Mouse (Mus musculus): ENCODE data around the gene Adgrf3. TPM values are rescaled to one million over a fixed set of nuclear protein-coding genes. Genes with fewer than 3 reads are reported as not detected.

Gene Adgrf3
- total and polyA plus RNA-seq, 3 experiments, result 1.0 to 2.3 (median 2.2) TPM

- in situ Hi-C loops (cut with MboI; ENCODE audit: low pct_ligation_motif_present, low pct_unique_long_range_greater_than_20kb, low sequenced_read_pairs), result no loop called here
- Histone ChIP-seq H3K27me3 (replicated peaks) (no peaks in the 10 kb centered on the region), H3K27ac (ENCODE audit: insufficient read depth, low read depth) (no peak overlapping the region)
Measured at GRCm38 (mm10) chr5:30235641-30236126, 30.2 kb upstream of the Adgrf3 start.

GRCm38 (mm10) chr5:30233979-30234378 is 28.5 kb upstream of the Adgrf3 start:
- H3K4me1 ChIP-seq (ENCODE audit: control insufficient read depth in 1 of 2, insufficient read depth in 2 of 2), result peaks cover 7 to 45% of the 10 kb centered on the region in 2 experiments; a peak in 3 of 4 replicates
- peak overlapping the region; percentile 54 for H3K9ac ChIP-seq (ENCODE audit: insufficient read depth, low read depth)
- H3K36me3 ChIP-seq (replicated peaks in 1 of 2; ENCODE audit: control insufficient read depth in 1 of 2, insufficient read depth in 1 of 2, low read length in 1 of 2), result peaks cover 0 to 19% of the 10 kb centered on the region in 2 experiments
- TF ChIP-seq MXI1 (IDR thresholded peaks at IDR 0.05; ENCODE audit: low read depth, low read length), result 0 out of 2 replicates have a peak, but pooled peaks have one; percentile 16
- no peak for TF ChIP-seq KAT2A (IDR thresholded peaks at IDR 0.05; ENCODE audit: insufficient replicate concordance, low read length)
- no peak for TF ChIP-seq MAZ (IDR thresholded peaks at IDR 0.05; ENCODE audit: low read depth, low read length)
- no peak for TF ChIP-seq ZKSCAN1 (IDR thresholded peaks at IDR 0.05; ENCODE audit: borderline replicate concordance, low read depth, low read length)
- TF ChIP-seq E2F4 (IDR thresholded peaks at IDR 0.05; ENCODE audit: insufficient replicate concordance, low read depth, low read length), result no peak
- H3K79me2 ChIP-seq (replicated peaks; ENCODE audit: control insufficient read depth, extremely low read depth, insufficient read depth, poor library complexity, severe bottlenecking), result peaks cover 54% of the 10 kb centered on the region
- peak overlapping the region; percentile 87 for H3K4me2 ChIP-seq (ENCODE audit: insufficient read depth, low read depth, poor library complexity, severe bottlenecking)
- H3K27me3 ChIP-seq (replicated peaks), result no peaks in the 10 kb centered on the region
- dilution Hi-C loops (cut with MboI; ENCODE audit: extremely low pct_ligation_motif_present, extremely low pct_unique_long_range_greater_than_20kb, low sequenced_read_pairs) (no loop called here), in situ Hi-C loops (cut with MboI; ENCODE audit: low pct_ligation_motif_present, low pct_unique_long_range_greater_than_20kb, low sequenced_read_pairs) (no loop called here)
- H3K9me3 ChIP-seq (replicated peaks; ENCODE audit: low read length), result peaks cover 4% of the 10 kb centered on the region
- peak overlapping the region in 2 of 3 experiments; percentile 72 to 85 for H3K4me3 ChIP-seq (replicated peaks in 1 of 3; ENCODE audit: low read depth in 2 of 3, low read length in 2 of 3, poor library complexity in 1 of 3)
- H3K27ac ChIP-seq (ENCODE audit: insufficient read depth, low read depth), result no peak overlapping the region
- no peak for DNase-seq (ENCODE audit: extremely low read depth)

More at GRCm38 (mm10) chr5:30235641-30236126, 30.2 kb upstream of the Adgrf3 start:
- Histone ChIP-seq H3K9me3 (replicated peaks; ENCODE audit: low read length) (no peaks in the 10 kb centered on the region), H3K4me1 (ENCODE audit: control insufficient read depth in 1 of 2, insufficient read depth in 2 of 2) (peaks cover 7 to 49% of the 10 kb centered on the region in 2 experiments; a peak in 3 of 4 replicates), H3K4me2 (ENCODE audit: insufficient read depth, low read depth, poor library complexity, severe bottlenecking) (no peak overlapping the region), H3K36me3 (replicated peaks in 1 of 2; ENCODE audit: control insufficient read depth in 1 of 2, insufficient read depth in 1 of 2, low read length in 1 of 2) (peaks cover 0 to 15% of the 10 kb centered on the region in 2 experiments), H3K9ac (ENCODE audit: insufficient read depth, low read depth) (no peak overlapping the region), H3K79me2 (replicated peaks; ENCODE audit: control insufficient read depth, extremely low read depth, insufficient read depth, poor library complexity, severe bottlenecking) (peaks cover 62% of the 10 kb centered on the region), H3K4me3 (replicated peaks in 1 of 3; ENCODE audit: low read depth in 2 of 3, low read length in 2 of 3, poor library complexity in 1 of 3) (no peak overlapping the region)
- TF ChIP-seq ZC3H11A (IDR thresholded peaks at IDR 0.05; ENCODE audit: low read depth, low read length) (no peak), ETS1 (conservative IDR thresholded peaks at IDR 0.05; ENCODE audit: low read depth, low read length) (no peak), NELFE (IDR thresholded peaks at IDR 0.05; ENCODE audit: low read depth, low read length) (no peak), ZMIZ1 (IDR thresholded peaks at IDR 0.05; ENCODE audit: low read depth, low read length) (no peak), MYC (IDR thresholded peaks at IDR 0.05; ENCODE audit: low read depth, low read length) (no peak), UBTF (IDR thresholded peaks at IDR 0.05; ENCODE audit: low read depth, low read length) (no peak), MAX (IDR thresholded peaks at IDR 0.05; ENCODE audit: low read length) (no peak), POLR2AphosphoS2 (IDR thresholded peaks at IDR 0.05; ENCODE audit: low read depth, low read length) (no peak), ZNF384 (IDR thresholded peaks at IDR 0.05; ENCODE audit: low read depth, low read length) (no peak), MAZ (IDR thresholded peaks at IDR 0.05; ENCODE audit: low read depth, low read length) (no peak), ELF1 (IDR thresholded peaks at IDR 0.05; ENCODE audit: low read depth, low read length) (no peak), EP300 (IDR thresholded peaks at IDR 0.05; ENCODE audit: low read length) (no peak), HCFC1 (IDR thresholded peaks at IDR 0.05; ENCODE audit: low read depth, low read length) (no peak), BHLHE40 (IDR thresholded peaks at IDR 0.05; ENCODE audit: low read depth, low read length) (no peak), SMC3 (IDR thresholded peaks at IDR 0.05; ENCODE audit: low read depth, low read length) (no peak), CTCF (conservative IDR thresholded peaks at IDR 0.05 in 1 of 2, IDR thresholded peaks at IDR 0.05 in 1 of 2; ENCODE audit: low read depth in 2 of 2, low read length in 2 of 2) (no peak), GABPA (IDR thresholded peaks at IDR 0.05; ENCODE audit: insufficient replicate concordance, low read depth, low read length) (no peak), PAX5 (IDR thresholded peaks at IDR 0.05; ENCODE audit: low read length) (no peak), JUND (conservative IDR thresholded peaks at IDR 0.05; ENCODE audit: low read depth, low read length) (no peak), TCF12 (IDR thresholded peaks at IDR 0.05; ENCODE audit: low read depth, low read length) (no peak)
- DNase-seq (ENCODE audit: extremely low read depth), result no peak
- dilution Hi-C loops (cut with MboI; ENCODE audit: extremely low pct_ligation_motif_present, extremely low pct_unique_long_range_greater_than_20kb, low sequenced_read_pairs), result no loop called here
